Mouse (Mus musculus) cerebellum, adult 2 months (tissue): ENCODE data around the gene Aire. TPM values are rescaled to one million over a fixed set of nuclear protein-coding genes. Genes with fewer than 3 reads are reported as not detected.
A peak's percentile ranks its signal among the peaks of the same experiment; 100 is the strongest.

ENCODE experiments used
- DNase-seq, 2 experiments: peaks; one replicate each; pipeline ENCODE4 v3.0.0; 2021
- H3K27ac ChIP-seq: fragments of 200-500 bp; 2 replicates; pipeline ENCODE4 v1.5.1; 2012; ENCODE audit warnings: low read length, control low read depth, inconsistent platforms; ENCODE audit not compliant: insufficient read depth
- H3K27me3 ChIP-seq: fragments of 200-500 bp; 2 replicates; pipeline ENCODE4 v1.6.1; 2012; ENCODE audit warnings: inconsistent platforms, mild to moderate bottlenecking, low read length, moderate library complexity; ENCODE audit not compliant: control insufficient read depth, insufficient read depth
- H3K4me1 ChIP-seq: fragments of 200-500 bp; 2 replicates; pipeline ENCODE4 v1.6.1; 2011; ENCODE audit warnings: low read length; ENCODE audit not compliant: control insufficient read depth, insufficient read depth
- H3K4me3 ChIP-seq: fragments of 200-500 bp; replicated peaks from 2 replicates; pipeline ENCODE3; 2011; ENCODE audit warnings: mild to moderate bottlenecking, low read depth, low read length, control low read depth; ENCODE audit not compliant: insufficient read depth
- CTCF ChIP-seq: fragments of 200-500 bp; IDR thresholded peaks from 2 replicates; pipeline ENCODE4 v1.5.1; 2011; ENCODE audit warnings: low read depth, mild to moderate bottlenecking, control low read depth, low read length, moderate library complexity, borderline replicate concordance; ENCODE audit not compliant: insufficient read depth
- POLR2A ChIP-seq: fragments of 200-500 bp; IDR thresholded peaks from 2 replicates; pipeline ENCODE4 v1.6.1; 2011; ENCODE audit warnings: low read length, control low read depth, borderline replicate concordance; ENCODE audit not compliant: insufficient read depth
- WGBS: fragments of 180-500 bp; shearing (Covaris S2); methylation state at CpG from one replicate; pipeline ENCODE4 v1.1.7; 2018; 5-methylcytosine and 5-hydroxymethylcytosine counted together
- polyA plus RNA-seq: library from polyadenylated mRNA; depleted of rRNA; stranded (reverse); fragments of >200 nt; gene quantifications from 2 replicates; pipeline ENCODE4 v1.2.3, GENCODE M21; 2012

Aire gene
- polyA plus RNA-seq, 1 experiment = 0.08 TPM

- H3K27me3 ChIP-seq = no peaks in the 10 kb centered on the region
- peak; percentile 31; the same call in 1 of the 2 replicates for TF ChIP-seq POLR2A
- peak; percentile 21; the same call in 1 of the 2 replicates for TF ChIP-seq CTCF
- H3K4me3 ChIP-seq = peak within 1 kb of the TSS; percentile 75
- no peaks in the 10 kb centered on the region for H3K4me1 ChIP-seq
- peak; percentile 66 to 69 for DNase-seq
- H3K27ac ChIP-seq = no peak within 1 kb of the TSS
- under 1% methylated on average over 66 of the region's 66 CpGs for WGBS
These were observed 25.9 kb upstream of the Aire start, which contains the start of gene Icosl for GRCm38 (mm10) chr10:78069101-78070011. Gene Icosl (plus strand): TSS chr10:78069302.

GRCm38 (mm10) chr10:78068541-78068940, 25.1 kb upstream of the Aire start:
- Histone ChIP-seq H3K27ac (no peak overlapping the region), H3K4me3 (no peak overlapping the region), H3K4me1 (no peaks in the 10 kb centered on the region), H3K27me3 (no peaks in the 10 kb centered on the region)
- DNase-seq = no peak
- TF ChIP-seq POLR2A = no peak
- whole genome bisulfite sequencing = 13% methylated on average over 11 of the region's 11 CpGs

DNA sequence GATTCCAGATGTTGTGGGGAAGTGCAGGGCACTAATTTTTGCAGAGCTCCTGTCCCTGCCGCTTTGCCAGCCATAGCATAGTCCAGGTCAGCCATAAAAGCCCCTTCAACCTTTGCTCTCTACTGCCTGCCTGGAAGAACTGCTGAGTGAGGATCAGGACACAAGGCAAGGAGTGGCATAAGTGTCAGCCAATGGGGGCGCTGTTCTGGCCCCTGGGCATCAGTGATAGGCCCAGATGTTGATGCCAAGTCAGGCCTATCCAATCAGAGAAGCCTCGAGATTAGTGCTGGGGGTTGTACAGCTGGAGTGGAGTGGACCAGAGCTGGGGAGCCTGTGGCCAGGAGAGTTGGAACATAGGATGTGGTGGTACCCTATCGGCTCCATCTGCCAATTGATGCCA, 23.8 kb upstream of the Aire start:
- DNase-seq = no peak
- Histone ChIP-seq H3K27ac (no peak overlapping the region), H3K4me3 (no peak overlapping the region), H3K27me3 (no peaks in the 10 kb centered on the region), H3K4me1 (no peaks in the 10 kb centered on the region)
- TF ChIP-seq CTCF (no peak), POLR2A (no peak)
- WGBS = 49% methylated on average over 4 of the region's 4 CpGs

GRCm38 (mm10) chr10:78063122-78063521, 19.7 kb upstream of the Aire start:
- Histone ChIP-seq H3K4me1 (no peaks in the 10 kb centered on the region), H3K27ac (no peak overlapping the region), H3K27me3 (no peaks in the 10 kb centered on the region), H3K4me3 (no peak overlapping the region)
- no peak for TF ChIP-seq CTCF
- no peak for TF ChIP-seq POLR2A
- 90% methylated on average over 9 of the region's 9 CpGs for WGBS
- no peak for DNase-seq

DNA sequence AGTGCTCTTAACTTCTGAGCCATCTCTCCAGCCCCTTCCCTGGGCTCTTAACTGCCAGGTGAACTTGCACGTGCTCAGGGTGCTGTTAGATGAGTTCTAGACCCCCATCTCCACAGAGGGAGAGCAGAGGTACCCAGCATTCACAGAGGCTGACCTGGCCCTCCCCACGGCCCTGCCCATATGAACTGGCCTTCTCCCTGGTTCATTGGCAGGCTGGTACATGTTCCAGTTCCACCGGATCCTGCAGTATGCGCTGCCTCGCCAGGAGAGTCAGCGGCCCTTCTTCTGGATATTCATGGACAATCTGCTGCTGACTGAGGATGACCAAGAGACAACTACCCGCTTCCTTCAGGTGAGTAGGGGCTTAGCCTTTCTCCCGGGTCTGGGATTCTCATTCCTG, 13.6 kb upstream of the Aire start:
- no peak for DNase-seq
- Histone ChIP-seq H3K4me3 (no peak overlapping the region), H3K27me3 (no peaks in the 10 kb centered on the region), H3K4me1 (no peaks in the 10 kb centered on the region), H3K27ac (no peak overlapping the region)
- TF ChIP-seq CTCF (no peak), POLR2A (no peak)
- WGBS = 75% methylated on average over 8 of the region's 8 CpGs

GRCm38 (mm10) chr10:78054633-78055565, 11.5 kb upstream of the Aire start:
- TF ChIP-seq POLR2A (no peak), CTCF (no peak)
- H3K27me3 ChIP-seq = no peaks in the 10 kb centered on the region
- H3K4me1 ChIP-seq = no peaks in the 10 kb centered on the region
- 67% methylated on average over 19 of the region's 19 CpGs for WGBS
- no peak overlapping the region for H3K4me3 ChIP-seq
- no peak for DNase-seq
- no peak overlapping the region for H3K27ac ChIP-seq

GRCm38 (mm10) chr10:78049519-78050035, 6.2 kb upstream of the Aire start:
- Histone ChIP-seq H3K4me1 (no peaks in the 10 kb centered on the region), H3K27me3 (no peaks in the 10 kb centered on the region), H3K27ac (no peak overlapping the region), H3K4me3 (no peak overlapping the region)
- no peak for TF ChIP-seq CTCF
- no peak for TF ChIP-seq POLR2A
- no peak for DNase-seq
- 68% methylated on average over 11 of the region's 11 CpGs for WGBS

DNA sequence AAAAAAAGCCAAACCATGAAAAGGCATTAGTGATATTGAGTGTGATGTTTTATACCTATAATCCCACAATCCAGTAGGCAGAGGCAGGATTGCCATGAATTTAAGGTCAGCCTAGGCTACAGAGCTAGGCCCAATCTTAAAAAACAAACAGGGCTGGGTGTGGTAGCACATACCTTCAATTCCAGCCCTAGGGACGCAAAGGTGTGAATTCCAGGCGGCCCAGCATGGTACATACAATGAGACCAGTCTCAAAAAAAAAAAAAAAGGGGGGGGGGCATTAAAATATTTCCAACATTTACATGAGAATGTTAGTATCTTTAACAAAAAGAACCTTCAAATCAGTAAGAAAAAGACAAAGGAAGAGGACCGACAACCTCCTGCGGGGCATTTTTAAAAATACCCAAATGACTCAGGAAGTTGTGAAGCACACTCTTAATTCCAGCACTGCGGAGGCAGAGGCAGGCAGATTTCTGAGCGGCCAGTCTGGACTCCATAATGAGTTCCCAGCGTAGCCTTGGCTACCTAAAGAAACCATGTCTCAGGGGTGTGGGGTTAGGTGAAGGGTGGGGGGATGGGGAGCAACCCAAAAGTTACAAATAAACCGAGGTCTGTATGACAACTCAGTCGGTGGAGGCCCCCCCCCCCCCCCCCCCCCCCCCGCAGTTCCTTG, 4.8 kb upstream of the Aire start:
- DNase-seq = no peak
- no peaks in the 10 kb centered on the region for H3K4me1 ChIP-seq
- TF ChIP-seq CTCF = no peak
- no peak for TF ChIP-seq POLR2A
- no peak overlapping the region for H3K4me3 ChIP-seq
- no peaks in the 10 kb centered on the region for H3K27me3 ChIP-seq
- WGBS = 81% methylated on average over 10 of the region's 10 CpGs
- H3K27ac ChIP-seq = no peak overlapping the region
